Comparison of ENCODE assay signal across 23 mouse cellular contexts in the genomic region with DNA sequence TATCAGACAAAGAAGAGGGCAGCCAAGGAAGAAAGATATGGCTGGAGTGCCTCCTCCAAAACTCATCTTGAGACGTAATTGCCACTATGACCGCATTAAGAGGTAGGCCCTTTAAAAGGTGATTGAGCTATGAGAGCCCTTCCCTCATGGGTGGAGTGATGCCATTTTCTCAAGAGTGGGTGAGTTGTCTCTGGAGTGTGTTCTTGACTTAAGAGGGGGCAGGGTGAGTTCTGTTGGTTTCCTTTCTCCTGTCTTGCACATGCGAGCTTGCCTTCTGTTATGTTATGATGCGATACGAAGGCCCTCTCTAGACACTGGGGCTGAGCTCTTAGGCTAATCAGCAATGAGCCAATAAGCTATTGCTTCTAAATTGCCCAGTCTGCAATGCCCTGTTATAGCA.
DNase-seq lines count a peak whose midpoint lies in the region; ATAC-seq and TF ChIP-seq lines count a peak whose summit lies in the region.
"Had no signal": no experiment of that assay in that cellular context is flagged by ENCODE, and none has a peak within 500 bp of the region (broad histone marks: within the 10 kb centered on the region; RNA-seq: fewer than 3 reads in every experiment).

No protein-coding gene starts in this region.

- peak; percentile 54 for DNase-seq in heart, adult 11 months
- DNase-seq in heart, postnatal 10 days = no peak
- DNase-seq in lung, postnatal 0 days (ENCODE audit: low spot score) = peak; percentile 39
- no peak for DNase-seq in lung, adult 2 months
- peak; percentile 53 for DNase-seq in lung, postnatal 36 days
- no peak for DNase-seq in lung, postnatal 14 days
- DNase-seq: adrenal gland, adult 8-10 months; adrenal gland, postnatal 14 days; adrenal gland, postnatal 36 days; B cell, adult 2 months; cerebellum, adult 11-12 months; cerebellum, adult 2 months; cerebellum, adult 9-10 months; cerebellum, postnatal 10 days; cerebellum, postnatal 25 days had no signal

- no peak for TF ChIP-seq CTCF in lung, postnatal 0 days (IDR thresholded peaks at IDR 0.05)
- TF ChIP-seq CTCF in lung, adult 2 months (IDR thresholded peaks at IDR 0.05; ENCODE audit: insufficient read depth, low read length) = no peak

- no peak overlapping the region for H3K4me2 ChIP-seq in lung, postnatal 0 days (replicated peaks; ENCODE audit: low read depth, low read length)
- H3K4me2 ChIP-seq: embryonic facial prominence, embryonic 12.5 days; forebrain, embryonic 13.5 days; forebrain, embryonic 15.5 days had no signal

- no peak overlapping the region for H3K9ac ChIP-seq in lung, postnatal 0 days (replicated peaks; ENCODE audit: low read depth)
- H3K9ac ChIP-seq: embryonic facial prominence, embryonic 12.5 days; forebrain, embryonic 13.5 days; forebrain, embryonic 15.5 days had no signal

- intact Hi-C loops in heart, postnatal 10 days (cut with DNase I) = no loop called here

- no peak overlapping the region for H3K4me3 ChIP-seq in lung, postnatal 0 days (ENCODE audit: low read depth, low read length)
- H3K4me3 ChIP-seq in lung, adult 2 months (replicated peaks; ENCODE audit: extremely low read depth, low read depth, low read length) = no peak overlapping the region
- H3K4me3 ChIP-seq: embryonic facial prominence, embryonic 10.5 days; embryonic facial prominence, embryonic 12.5 days; forebrain, embryonic 13.5 days; forebrain, embryonic 15.5 days had no signal

- TF ChIP-seq POLR2A in lung, adult 2 months (IDR thresholded peaks at IDR 0.05; ENCODE audit: borderline replicate concordance, extremely low read depth, low read depth, low read length) = no peak

- no peaks in the 10 kb centered on the region for H3K4me1 ChIP-seq in lung, postnatal 0 days (ENCODE audit: insufficient read depth, low read depth, low read length)
- H3K4me1 ChIP-seq in lung, adult 2 months (ENCODE audit: control insufficient read depth, insufficient read depth, low read length) = no peaks in the 10 kb centered on the region
- H3K4me1 ChIP-seq: embryonic facial prominence, embryonic 10.5 days; embryonic facial prominence, embryonic 12.5 days; forebrain, embryonic 13.5 days; forebrain, embryonic 15.5 days had no signal

- no peaks in the 10 kb centered on the region for H3K9me3 ChIP-seq in lung, postnatal 0 days (ENCODE audit: low read length)
- H3K9me3 ChIP-seq: embryonic facial prominence, embryonic 10.5 days; embryonic facial prominence, embryonic 12.5 days; forebrain, embryonic 13.5 days; forebrain, embryonic 15.5 days had no signal

- ATAC-seq in lung, postnatal 0 days = peak; percentile 55
- ATAC-seq: activated CD4-positive, CD25-positive, alpha-beta regulatory T cell, adult 4 months; CD4-positive, CD25-positive, alpha-beta regulatory T cell, adult 4 months; forebrain, embryonic 13.5 days; forebrain, embryonic 15.5 days; Patski had no signal

- 72% methylated on average over 5 of the region's 5 CpGs for WGBS in lung, postnatal 0 days
- WGBS in lung, adult 2 months = 85% methylated on average over 5 of the region's 5 CpGs

- no peaks in the 10 kb centered on the region for H3K36me3 ChIP-seq in lung, postnatal 0 days (ENCODE audit: insufficient read depth, low read length)
- H3K36me3 ChIP-seq: embryonic facial prominence, embryonic 10.5 days; embryonic facial prominence, embryonic 12.5 days; forebrain, embryonic 15.5 days; G1E had no signal

- no peaks in the 10 kb centered on the region for H3K27me3 ChIP-seq in lung, postnatal 0 days (replicated peaks; ENCODE audit: insufficient read depth, low read length)
- H3K27me3 ChIP-seq: embryonic facial prominence, embryonic 12.5 days; forebrain, embryonic 15.5 days had no signal

- H3K27ac ChIP-seq in lung, postnatal 0 days (ENCODE audit: low read length) = no peak overlapping the region
- H3K27ac ChIP-seq: embryonic facial prominence, embryonic 10.5 days; embryonic facial prominence, embryonic 12.5 days; forebrain, embryonic 13.5 days; forebrain, embryonic 15.5 days had no signal

- TF ChIP-seq EP300 in lung, postnatal 0 days (IDR thresholded peaks at IDR 0.05) = peak; percentile 44; the same call in 1 of the 2 replicates

Comparison
In these comparisons a context has a peak if more than half of its experiments do, and no peak if none do; other contexts are left out.
1. DNase-seq: peak in heart, adult 11 months (single experiment), lung, postnatal 0 days (single experiment) and lung, postnatal 36 days (single experiment); none in heart, postnatal 10 days (0 of 2), lung, adult 2 months (single experiment) and lung, postnatal 14 days (single experiment).